Mouse (Mus musculus): Measurements from ENCODE around the gene 1520401A03Rik.
A peak's percentile ranks its signal among the peaks of the same experiment; 100 is the strongest.
"Not testable (repeated sequence)": the region's sequence is repeated elsewhere in the genome, so short reads cannot be mapped to it uniquely, and the experiment has no call there.

The 1520401A03Rik gene

GRCm38 (mm10) chr17:23722376-23723125, at the start of gene 1520401A03Rik:
Gene 1520401A03Rik, minus strand, starts transcription at chr17:23722783.
- DNase-seq: no peak

GRCm38 (mm10) chr17:23772219-23772556, 49.6 kb upstream of the 1520401A03Rik start:
- DNase-seq: not testable (repeated sequence)

GRCm38 (mm10) chr17:23771284-23772218, 49.0 kb upstream of the 1520401A03Rik start, which contains the start of gene Flywch1:
Gene Flywch1, minus strand, starts transcription at chr17:23771602.
- peak; percentile 96 to 98 for DNase-seq

- DNase-seq: no peak
Observed at GRCm38 (mm10) chr17:23770896-23771283, 48.3 kb upstream of the 1520401A03Rik start.

GRCm38 (mm10) chr17:23770493-23770892, 47.9 kb upstream of the 1520401A03Rik start:
- no peak for DNase-seq

- DNase-seq: no peak
Observed at GRCm38 (mm10) chr17:23762976-23763375, 40.4 kb upstream of the 1520401A03Rik start.

GRCm38 (mm10) chr17:23761155-23761554, 38.6 kb upstream of the 1520401A03Rik start:
- DNase-seq: no peak

GRCm38 (mm10) chr17:23760231-23760630, 37.6 kb upstream of the 1520401A03Rik start:
- DNase-seq: no peak

- no peak for DNase-seq
Observed at GRCm38 (mm10) chr17:23758801-23759200, 36.2 kb upstream of the 1520401A03Rik start.

- DNase-seq: no peak
Observed at GRCm38 (mm10) chr17:23757581-23757980, 35.0 kb upstream of the 1520401A03Rik start.

- DNase-seq: no peak
Observed at GRCm38 (mm10) chr17:23755689-23756088, 33.1 kb upstream of the 1520401A03Rik start.

GRCm38 (mm10) chr17:23749400-23750191, 27.0 kb upstream of the 1520401A03Rik start:
- no peak for DNase-seq

GRCm38 (mm10) chr17:23748631-23749391, 26.2 kb upstream of the 1520401A03Rik start:
- peak; percentile 35 to 53 for DNase-seq

GRCm38 (mm10) chr17:23748026-23748425, 25.4 kb upstream of the 1520401A03Rik start:
- DNase-seq: no peak

GRCm38 (mm10) chr17:23747471-23747870, 24.9 kb upstream of the 1520401A03Rik start:
- no peak for DNase-seq

GRCm38 (mm10) chr17:23746767-23747166, 24.2 kb upstream of the 1520401A03Rik start:
- DNase-seq: no peak

GRCm38 (mm10) chr17:23746311-23746710, 23.7 kb upstream of the 1520401A03Rik start:
- peak; percentile 21 to 41 for DNase-seq

GRCm38 (mm10) chr17:23745301-23746251, 23.0 kb upstream of the 1520401A03Rik start, which contains the start of gene Kremen2:
Gene Kremen2, minus strand, starts transcription at chr17:23745833.
- DNase-seq: peak; percentile 44 to 63

- DNase-seq: peak in 1 of 2 experiments; percentile 20
Observed at GRCm38 (mm10) chr17:23744651-23745050, 22.1 kb upstream of the 1520401A03Rik start.

GRCm38 (mm10) chr17:23744076-23744475, 21.5 kb upstream of the 1520401A03Rik start:
- DNase-seq: no peak

GRCm38 (mm10) chr17:23742941-23743340, 20.4 kb upstream of the 1520401A03Rik start:
- DNase-seq: no peak
